ENCODE assay signal across 8 mouse cellular contexts in the genomic region with DNA sequence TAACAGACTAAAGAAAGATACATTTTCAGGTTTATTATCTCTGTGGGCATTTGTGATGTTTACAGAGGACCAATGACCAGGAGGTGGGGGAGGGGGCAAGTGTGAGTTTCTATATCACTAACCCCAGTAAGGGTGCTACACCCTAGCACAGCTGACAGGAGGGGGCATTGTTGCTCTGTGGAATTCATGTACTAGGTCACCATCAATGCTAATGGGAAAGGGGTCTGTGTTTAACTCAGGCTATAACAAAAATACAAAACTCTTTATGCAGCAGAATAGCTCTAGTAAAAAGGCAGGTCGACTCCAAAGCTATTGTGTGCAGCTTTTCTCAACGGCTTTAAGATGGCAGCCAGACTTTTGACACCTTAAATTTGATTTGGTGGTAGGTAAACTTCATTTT.
DNase-seq lines count a peak whose midpoint lies in the region; ATAC-seq and TF ChIP-seq lines count a peak whose summit lies in the region.

No protein-coding gene starts in this region.

- peak; percentile 57 to 74 for DNase-seq in cerebellum, postnatal 10 days
- DNase-seq in Patski (ENCODE audit: low read depth, low spot score): no peak
- peak; percentile 78 for DNase-seq in kidney, postnatal 10 days
- DNase-seq in lung, postnatal 36 days: peak; percentile 54
- no peak for DNase-seq in T-cell, adult 2 months (ENCODE audit: low spot score)
- DNase-seq in urinary bladder, adult 18-20 months (ENCODE audit: low spot score in 2 of 2): no peak

- POLR2A ChIA-PET in Patski (lab: Charles Lee): no interaction called here

- no peaks in the 10 kb centered on the region for H3K27me3 ChIP-seq in Patski

- TF ChIP-seq CTCF in Patski (IDR thresholded peaks at IDR 0.05): peak; percentile 64

- ATAC-seq in cerebellum, adult (ENCODE audit: insufficient number of reproducible peaks, low FRiP score, low TSS enrichment): no peak
- no peak for ATAC-seq in Patski
- 0 out of 2 replicates have a peak, but pooled peaks have one; percentile 34 for ATAC-seq in granulocyte monocyte progenitor cell, adult 5-6 weeks (replicated peaks; ENCODE audit: poor library complexity, severe bottlenecking)

- in situ Hi-C loops in Patski (cut with MboI; ENCODE audit: low pct_unique_long_range_greater_than_20kb): loop anchor here (25.0 kb wide), 2 partner anchors 552 to 752 kb away; no protein-coding TSS in a partner anchor

- CTCF ChIA-PET in Patski (lab: Charles Lee): interaction anchor here (0.9 to 1.9 kb wide), 6 partner anchors 16 to 747 kb away, joined by 3 to 6 read pairs (median 4); no protein-coding TSS in a partner anchor

Comparison
In these comparisons a context has a peak if more than half of its experiments do, and no peak if none do; other contexts are left out.
1. DNase-seq: peak in cerebellum, postnatal 10 days (2 of 2), kidney, postnatal 10 days (single experiment) and lung, postnatal 36 days (single experiment); none in Patski (single experiment), T-cell, adult 2 months (single experiment) and urinary bladder, adult 18-20 months (0 of 2).